Mouse (Mus musculus) liver, embryonic 11.5 days (tissue): ENCODE results near the gene Srgap2. TPM values are rescaled to one million over a fixed set of nuclear protein-coding genes. Genes with fewer than 3 reads are reported as not detected.

Experiments
- ATAC-seq: fragments of 200-750 bp; cut with Nextera tagmentation; replicated peaks from 2 replicates; pipeline ENCODE4 v1.8.0; 2017; ENCODE audit warnings: moderate number of reproducible peaks, mild to moderate bottlenecking, moderate TSS enrichment, moderate library complexity; ENCODE audit not compliant: low FRiP score
- DNase-seq: peaks from one replicate; pipeline ENCODE4 v3.0.0-alpha.2; 2017; ENCODE audit warnings: low spot score
- H3K27ac ChIP-seq: fragments of 300-500 bp; sonication (generic); 2 replicates; pipeline ENCODE4 v1.5.1; 2014; ENCODE audit warnings: mild to moderate bottlenecking, low read depth, low read length, control low read depth
- H3K27me3 ChIP-seq: fragments of 300-500 bp; sonication (generic); replicated peaks from 2 replicates; pipeline ENCODE4 v1.6.1; 2014; ENCODE audit warnings: low read length, mixed read lengths; ENCODE audit not compliant: control insufficient read depth, insufficient read depth
- H3K36me3 ChIP-seq: fragments of 300-500 bp; sonication (generic); 2 replicates; pipeline ENCODE4 v1.6.1; 2014; ENCODE audit warnings: mild to moderate bottlenecking, low read length, moderate library complexity, mixed read lengths; ENCODE audit not compliant: control insufficient read depth, insufficient read depth
- H3K4me1 ChIP-seq: fragments of 300-500 bp; sonication (generic); replicated peaks from 2 replicates; pipeline ENCODE4 v1.6.1; 2014; ENCODE audit warnings: low read length, mixed read lengths; ENCODE audit not compliant: control insufficient read depth, insufficient read depth
- H3K4me2 ChIP-seq: fragments of 300-500 bp; sonication (generic); 2 replicates; pipeline ENCODE4 v1.6.1; 2014; ENCODE audit warnings: mild to moderate bottlenecking, control low read depth, moderate library complexity
- H3K4me3 ChIP-seq: fragments of 300-500 bp; sonication (generic); 2 replicates; pipeline ENCODE4 v1.5.1; 2014; ENCODE audit warnings: low read depth, low read length, control low read depth
- H3K9ac ChIP-seq: fragments of 300-500 bp; sonication (generic); 2 replicates; pipeline ENCODE4 v1.6.1; 2014; ENCODE audit warnings: low read depth, low read length, control low read depth
- H3K9me3 ChIP-seq: fragments of 300-500 bp; sonication (generic); 2 replicates; pipeline ENCODE4 v1.6.1; 2016; ENCODE audit warnings: low read length, inconsistent platforms, mixed read lengths; ENCODE audit not compliant: control insufficient read depth
- WGBS: fragments of 180-500 bp; shearing (Covaris S2); extraction: QIAGEN DNeasy Blood & Tissue Kit; methylation state at CpG from one replicate; pipeline ENCODE4 v1.1.7; 2014; 5-methylcytosine and 5-hydroxymethylcytosine counted together
- polyA plus RNA-seq: library from polyadenylated mRNA; unstranded; fragments of >200 nt; fragmentation: Nextera tagmentation; extraction: Ambion mirVana; gene quantifications from 2 replicates; pipeline ENCODE4 v1.2.1, GENCODE M21; 2014

The Srgap2 gene
- polyA plus RNA-seq, 1 experiment from 2014 or later, result 16.1 TPM

DNA sequence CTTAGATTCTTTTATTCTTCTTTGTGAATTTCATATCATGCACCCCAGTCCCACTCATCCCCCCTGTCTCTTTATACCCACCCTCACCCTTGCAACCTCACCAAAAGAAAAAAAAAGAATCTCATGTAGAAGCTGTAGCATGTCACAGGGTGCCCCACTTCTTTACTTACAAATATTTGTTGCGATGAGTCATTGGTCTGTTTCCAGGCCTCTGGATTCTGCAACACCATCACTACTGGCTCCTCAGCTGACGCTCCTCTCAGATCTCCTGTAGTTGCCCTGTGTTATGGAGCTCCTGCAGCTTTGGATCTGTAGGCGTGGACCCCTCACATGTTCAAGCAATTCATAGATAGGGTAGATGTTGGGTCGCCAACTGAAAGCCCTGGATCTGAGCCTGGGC lies 12.6 kb upstream of the Srgap2 start:
- Histone ChIP-seq H3K27me3 (no peaks in the 10 kb centered on the region), H3K4me1 (no peaks in the 10 kb centered on the region), H3K27ac (no peak overlapping the region), H3K36me3 (no peaks in the 10 kb centered on the region), H3K4me3 (no peak overlapping the region), H3K9me3 (no peaks in the 10 kb centered on the region), H3K4me2 (no peak overlapping the region), H3K9ac (no peak overlapping the region)
- no peak for DNase-seq
- ATAC-seq, result no peak
- 89% methylated on average over 4 of the region's 4 CpGs for WGBS

DNA sequence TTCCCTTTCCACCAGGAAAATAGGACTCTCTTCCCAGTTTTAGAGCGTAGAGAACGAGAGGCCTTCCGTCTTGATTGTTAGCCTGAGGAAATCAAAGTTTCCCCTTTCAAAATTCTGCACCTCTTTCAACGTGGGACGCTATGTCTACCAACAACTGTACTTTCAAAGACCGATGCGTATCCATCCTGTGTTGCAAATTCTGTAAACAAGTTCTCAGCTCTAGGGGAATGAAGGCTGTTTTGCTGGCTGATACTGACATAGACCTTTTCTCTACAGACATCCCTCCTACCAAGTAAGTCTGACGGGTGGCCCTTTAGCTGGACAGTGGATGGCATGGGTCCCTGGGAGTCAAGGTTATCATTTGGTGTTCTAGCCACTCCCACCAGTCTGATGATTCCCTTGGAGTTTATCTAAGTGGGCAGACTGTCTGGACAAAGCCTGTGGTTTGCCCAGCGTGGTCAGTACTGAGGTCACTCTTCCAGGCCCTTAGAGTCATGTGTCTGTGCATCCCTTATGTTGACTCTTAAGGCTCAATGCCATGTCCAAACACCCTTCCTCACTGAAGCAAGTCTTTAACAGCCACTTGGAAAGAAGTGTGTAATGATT lies 1.5 kb upstream of the Srgap2 start:
- Histone ChIP-seq H3K4me1 (peaks cover 30% of the 10 kb centered on the region), H3K9me3 (no peaks in the 10 kb centered on the region), H3K27me3 (no peaks in the 10 kb centered on the region), H3K27ac (peak overlapping the region; percentile 96; the same call in 1 of the 2 replicates), H3K4me3 (peak overlapping the region; percentile 80), H3K36me3 (no peaks in the 10 kb centered on the region; the same call in 1 of the 2 replicates), H3K4me2 (peak overlapping the region; percentile 85), H3K9ac (peak overlapping the region; percentile 77)
- DNase-seq (no peak), ATAC-seq (no peak)
- 2% methylated on average over 9 of the region's 9 CpGs for WGBS

DNA sequence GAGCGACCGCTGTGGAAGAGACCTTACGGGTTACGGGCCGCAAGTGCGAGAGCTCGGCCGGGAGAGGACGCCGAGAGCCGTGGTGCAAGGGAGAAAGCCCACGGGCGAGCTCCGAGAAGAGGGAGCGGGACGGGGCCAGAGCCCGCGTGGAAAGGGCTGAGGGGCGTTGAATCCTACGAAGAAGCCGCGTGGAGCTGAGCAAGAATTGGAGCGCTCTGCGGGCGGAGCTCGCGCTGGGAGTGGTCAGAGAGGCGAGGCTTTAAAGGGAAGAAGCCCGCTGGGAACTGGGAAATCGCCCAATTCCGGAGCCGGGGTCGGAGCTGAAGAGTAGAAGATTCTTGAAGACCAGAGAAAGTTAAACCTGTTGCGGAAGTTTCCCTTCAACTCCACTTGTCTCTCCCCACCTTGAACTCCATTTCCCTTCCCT lies 942 bp upstream of the Srgap2 start:
- Histone ChIP-seq H3K27me3 (no peaks in the 10 kb centered on the region), H3K27ac (peak overlapping the region; percentile 96), H3K9me3 (no peaks in the 10 kb centered on the region), H3K4me3 (peak overlapping the region; percentile 80), H3K4me2 (peak overlapping the region; percentile 85), H3K9ac (peak overlapping the region; percentile 77), H3K4me1 (peaks cover 34% of the 10 kb centered on the region), H3K36me3 (no peaks in the 10 kb centered on the region)
- no peak; the same call in 1 of the 2 replicates for ATAC-seq
- no peak for DNase-seq
- WGBS, result under 1% methylated on average over 34 of the region's 34 CpGs

DNA sequence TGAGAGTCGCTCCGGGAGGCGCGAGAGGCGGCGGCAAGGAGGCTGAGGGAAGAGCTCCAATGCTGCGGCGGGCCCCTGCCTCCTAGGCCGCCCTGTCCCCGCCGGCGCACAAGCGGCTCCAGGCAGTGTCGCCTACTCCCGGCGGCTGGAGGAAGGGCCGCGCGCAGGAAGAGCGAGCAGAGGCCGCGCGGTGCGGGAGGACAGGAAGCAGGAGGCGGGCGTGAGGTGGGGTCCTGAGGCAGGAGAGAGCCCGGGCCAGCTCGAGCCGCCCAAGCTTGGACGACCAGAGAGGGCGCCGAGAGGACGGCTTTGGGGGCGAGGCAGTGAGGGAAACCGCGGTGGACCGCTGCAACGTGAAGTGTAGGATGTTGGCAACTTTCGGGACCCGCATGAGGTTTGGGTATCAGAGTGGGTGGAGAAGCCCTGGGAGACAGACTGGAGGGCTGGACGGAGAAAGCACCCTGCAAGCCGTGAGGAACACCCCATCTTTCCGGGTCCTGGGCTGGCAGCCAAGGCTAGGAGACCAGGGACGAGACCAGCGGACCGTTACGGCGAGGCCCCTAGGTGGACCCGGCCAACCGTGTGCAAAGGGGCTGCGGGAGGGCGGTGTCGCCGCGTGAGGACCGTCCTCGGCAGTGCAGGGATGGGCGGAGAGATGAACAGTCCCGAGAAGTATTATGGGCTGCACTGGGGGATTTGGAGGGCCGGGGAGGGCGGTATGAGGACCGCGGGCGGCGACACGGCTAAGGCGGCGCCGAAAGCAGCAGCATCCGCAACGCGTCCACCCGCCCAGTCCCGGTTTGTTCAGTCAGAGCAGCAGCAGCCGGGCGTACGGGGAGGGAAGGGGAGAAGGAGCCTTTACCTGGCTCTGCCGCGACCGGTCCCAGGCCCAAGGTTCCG lies 531 bp downstream of the Srgap2 start:
- peak overlapping the region; percentile 99 for H3K4me2 ChIP-seq
- ATAC-seq (peak; percentile 55), DNase-seq (peak; percentile 80)
- peak overlapping the region; percentile 76 for H3K9ac ChIP-seq
- H3K9me3 ChIP-seq, result no peaks in the 10 kb centered on the region
- peaks cover 37% of the 10 kb centered on the region for H3K4me1 ChIP-seq
- no peaks in the 10 kb centered on the region for H3K27me3 ChIP-seq
- peaks cover 4% of the 10 kb centered on the region; the same call in 1 of the 2 replicates for H3K36me3 ChIP-seq
- peak overlapping the region; percentile 80 for H3K4me3 ChIP-seq
- H3K27ac ChIP-seq, result peak overlapping the region; percentile 92
- under 1% methylated on average over 80 of the region's 81 CpGs for WGBS

DNA sequence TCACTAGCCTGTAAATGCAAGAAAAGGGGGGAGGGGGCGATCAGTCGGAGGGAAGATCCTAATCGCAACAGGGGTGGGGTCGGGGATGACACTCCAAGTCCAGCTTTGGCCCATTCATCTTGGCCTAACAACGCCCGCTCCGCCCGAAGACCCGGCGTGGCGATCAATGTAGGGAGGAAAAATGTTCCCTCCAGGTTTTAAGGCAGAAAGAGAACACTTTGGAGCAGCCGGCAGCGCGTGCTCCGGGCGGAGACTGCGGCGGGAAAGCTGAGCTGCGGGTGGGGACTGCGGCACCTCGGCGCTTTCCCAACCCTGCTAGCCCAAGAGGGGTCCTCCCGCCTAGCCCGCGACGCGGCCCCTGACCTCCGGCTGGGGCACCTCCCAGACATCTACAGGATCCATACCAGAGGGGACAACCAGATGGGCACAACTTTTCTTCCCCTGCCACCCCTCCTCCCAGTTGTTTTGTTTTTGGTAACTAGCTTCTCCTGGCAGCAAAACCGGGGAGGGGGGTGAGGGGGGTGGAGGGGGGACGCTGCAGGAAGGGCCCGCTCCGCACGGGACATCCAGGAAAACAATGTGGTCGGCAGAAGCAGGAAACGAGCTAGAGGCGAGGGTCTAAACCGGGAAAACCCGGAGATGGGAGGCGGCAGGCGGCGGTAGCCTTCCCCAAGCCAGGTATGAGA lies 1.4 kb downstream of the Srgap2 start:
- H3K27me3 ChIP-seq, result no peaks in the 10 kb centered on the region
- DNase-seq (peak; percentile 63), ATAC-seq (no peak)
- H3K27ac ChIP-seq, result peak overlapping the region; percentile 92
- no peaks in the 10 kb centered on the region for H3K9me3 ChIP-seq
- peaks cover 4% of the 10 kb centered on the region; the same call in 1 of the 2 replicates for H3K36me3 ChIP-seq
- H3K9ac ChIP-seq, result peak overlapping the region; percentile 76
- peaks cover 37% of the 10 kb centered on the region for H3K4me1 ChIP-seq
- WGBS, result under 1% methylated on average over 40 of the region's 41 CpGs
- H3K4me2 ChIP-seq, result peak overlapping the region; percentile 99
- H3K4me3 ChIP-seq, result peak overlapping the region; percentile 80

DNA sequence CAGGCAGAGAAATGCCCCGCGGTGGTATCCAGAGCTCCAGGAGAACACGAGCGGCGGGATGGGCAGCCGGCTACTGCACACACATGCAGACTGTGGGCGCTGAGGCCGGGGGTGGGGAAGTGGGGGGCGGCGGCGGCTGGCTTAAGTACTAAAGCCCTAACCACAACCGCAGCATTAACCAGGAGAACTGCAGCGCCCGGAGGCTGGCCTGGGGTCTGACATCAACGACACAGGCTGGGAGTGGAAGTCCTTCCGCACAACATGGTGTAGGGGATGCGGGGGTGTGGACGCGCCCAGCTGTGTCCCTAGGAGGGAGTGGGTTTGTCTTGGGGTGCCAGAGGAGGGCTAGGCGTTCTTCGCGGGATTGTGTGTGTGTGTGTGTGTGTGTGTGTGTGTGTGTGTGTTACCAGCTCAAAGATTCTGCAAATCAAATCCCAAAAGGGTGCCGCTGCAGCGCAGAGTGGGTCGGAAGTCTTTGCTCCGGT lies 2.0 kb downstream of the Srgap2 start:
- H3K9me3 ChIP-seq, result no peaks in the 10 kb centered on the region
- DNase-seq (peak; percentile 55), ATAC-seq (no peak)
- H3K27me3 ChIP-seq, result no peaks in the 10 kb centered on the region
- no peak overlapping the region for H3K27ac ChIP-seq
- H3K4me2 ChIP-seq, result peak overlapping the region; percentile 99
- WGBS, result 1% methylated on average over 26 of the region's 26 CpGs
- H3K4me3 ChIP-seq, result peak overlapping the region; percentile 80
- H3K4me1 ChIP-seq, result peaks cover 36% of the 10 kb centered on the region
- peaks cover 4% of the 10 kb centered on the region; the same call in 1 of the 2 replicates for H3K36me3 ChIP-seq
- H3K9ac ChIP-seq, result peak overlapping the region; percentile 76

DNA sequence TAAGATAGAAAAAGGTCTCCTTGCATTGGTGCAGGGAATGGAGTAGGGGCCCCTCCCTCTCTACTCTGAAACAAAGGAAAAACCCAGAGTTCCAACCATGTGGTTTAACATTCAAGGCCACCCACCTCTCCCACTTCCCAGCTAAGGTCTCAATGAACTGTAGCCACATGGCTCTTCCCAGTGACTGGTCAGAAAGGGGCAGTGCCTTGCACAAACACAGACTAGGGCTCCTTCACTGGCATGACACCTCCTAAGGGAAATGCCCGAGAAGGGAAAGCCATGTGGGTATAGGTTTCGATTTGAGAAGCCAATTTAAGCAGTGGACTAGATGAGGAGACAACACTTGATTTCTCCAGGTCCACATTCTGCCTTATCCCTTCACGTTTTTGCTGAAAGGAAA lies 3.4 kb downstream of the Srgap2 start:
- 64% methylated on average over 3 of the region's 3 CpGs for WGBS
- no peak overlapping the region for H3K9ac ChIP-seq
- no peak for DNase-seq

DNA sequence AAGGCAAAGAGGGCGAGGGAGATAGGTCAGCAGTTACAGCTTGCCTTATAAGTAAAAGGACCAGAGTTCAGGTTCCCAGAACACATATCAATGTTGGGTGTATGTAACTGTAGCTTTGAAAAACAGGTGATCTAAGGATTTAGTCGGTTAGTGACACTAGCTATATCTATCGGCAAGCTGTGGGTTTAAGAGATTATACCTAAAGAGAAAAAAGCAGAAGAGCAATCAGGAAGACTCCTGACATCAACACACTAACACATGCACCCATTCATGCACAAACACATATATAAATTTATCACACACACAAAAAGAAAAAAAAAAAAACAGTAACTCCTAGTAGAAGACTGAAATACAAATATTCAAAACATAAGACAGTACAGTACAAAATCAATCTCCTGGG lies 10.6 kb downstream of the Srgap2 start:
- Histone ChIP-seq H3K4me2 (no peak overlapping the region), H3K27me3 (no peaks in the 10 kb centered on the region), H3K9ac (no peak overlapping the region), H3K36me3 (no peaks in the 10 kb centered on the region), H3K4me1 (no peaks in the 10 kb centered on the region; the same call in 1 of the 2 replicates), H3K27ac (no peak overlapping the region), H3K9me3 (no peaks in the 10 kb centered on the region), H3K4me3 (no peak overlapping the region)
- ATAC-seq (no peak), DNase-seq (no peak)
- WGBS, result 70% methylated on average over 3 of the region's 3 CpGs

More for the DNA sequence above, 3.4 kb downstream of the Srgap2 start:
- H3K36me3 ChIP-seq, result peaks cover 4% of the 10 kb centered on the region; the same call in 1 of the 2 replicates
- ATAC-seq, result no peak
- no peaks in the 10 kb centered on the region for H3K27me3 ChIP-seq
- H3K9me3 ChIP-seq, result no peaks in the 10 kb centered on the region
- H3K4me2 ChIP-seq, result peak overlapping the region; percentile 99
- no peak overlapping the region for H3K27ac ChIP-seq
- peaks cover 25% of the 10 kb centered on the region for H3K4me1 ChIP-seq
- peak overlapping the region; percentile 80 for H3K4me3 ChIP-seq
